Mouse (Mus musculus) MEL (cell line): ENCODE data around the gene Olfr9. TPM values are rescaled to one million over a fixed set of nuclear protein-coding genes. Genes with fewer than 3 reads are reported as not detected.

Experiments
- DNase-seq: peaks from one replicate; pipeline ENCODE4 v3.0.0; 2011; ENCODE audit warnings: low read depth, low spot score
- H3K27ac ChIP-seq: 2 replicates; pipeline ENCODE4 v1.5.1; 2012; ENCODE audit warnings: low read depth, mild to moderate bottlenecking, control low read depth, low read length, moderate library complexity; ENCODE audit not compliant: control insufficient read depth
- H3K27me3 ChIP-seq, 2 experiments: fragments of 150-350 bp in 1 of 2; sonication (generic) in 1 of 2; 2 replicates each; pipeline ENCODE4 v1.6.1; 2012; ENCODE audit warnings: low read length in 2 of 2, mild to moderate bottlenecking in 2 of 2, improper control_type of control experiment in 1 of 2, moderate library complexity in 1 of 2; ENCODE audit not compliant: insufficient read depth in 2 of 2, control insufficient read depth in 1 of 2
- H3K36me3 ChIP-seq, 2 experiments: 2 replicates each; pipeline ENCODE4 v1.6.1; 2012 to 2014; ENCODE audit warnings: low read length in 2 of 2, improper control_type of control experiment in 1 of 2, inconsistent platforms in 1 of 2, mild to moderate bottlenecking in 1 of 2; ENCODE audit not compliant: insufficient read depth in 2 of 2, control insufficient read depth in 1 of 2
- H3K4me1 ChIP-seq, 2 experiments: fragments of 150-350 bp in 1 of 2; sonication (generic) in 1 of 2; 2 replicates each; pipeline ENCODE4 v1.6.1; 2012; ENCODE audit warnings: low read length in 2 of 2, improper control_type of control experiment in 1 of 2, mild to moderate bottlenecking in 1 of 2; ENCODE audit not compliant: insufficient read depth in 2 of 2, control insufficient read depth in 1 of 2
- H3K4me3 ChIP-seq, 2 experiments: fragments of 150-350 bp in 1 of 2; sonication (generic) in 1 of 2; 2 replicates each; pipeline ENCODE4 v1.5.1; 2012; ENCODE audit warnings: low read depth in 2 of 2, low read length in 2 of 2, mild to moderate bottlenecking in 2 of 2, moderate library complexity in 2 of 2, control low read depth in 1 of 2, improper control_type of control experiment in 1 of 2; ENCODE audit not compliant: control insufficient read depth in 1 of 2, insufficient read depth in 1 of 2
- H3K79me2 ChIP-seq: 2 replicates; pipeline ENCODE4 v1.6.1; 2012; ENCODE audit warnings: mild to moderate bottlenecking, low read length, moderate library complexity; ENCODE audit not compliant: control insufficient read depth, poor library complexity, insufficient read depth
- H3K9ac ChIP-seq: 2 replicates; pipeline ENCODE4 v1.6.1; 2012; ENCODE audit warnings: low read depth, mild to moderate bottlenecking, control low read depth, low read length, moderate library complexity; ENCODE audit not compliant: control insufficient read depth, poor library complexity, severe bottlenecking
- H3K9me3 ChIP-seq: fragments of 150-350 bp; sonication (generic); replicated peaks from 2 replicates; pipeline ENCODE4 v1.6.1; 2012; ENCODE audit warnings: mild to moderate bottlenecking, low read length, improper control_type of control experiment, moderate library complexity; ENCODE audit not compliant: insufficient read depth
- BHLHE40 ChIP-seq: IDR thresholded peaks from 2 replicates; pipeline ENCODE4 v1.6.1; 2012; ENCODE audit warnings: low read depth, mild to moderate bottlenecking, inconsistent platforms, low read length, improper control_type of control experiment, borderline replicate concordance
- CHD1 ChIP-seq: IDR thresholded peaks from 2 replicates; pipeline ENCODE4 v1.6.1; 2012; ENCODE audit warnings: low read depth, mild to moderate bottlenecking, inconsistent platforms, low read length, improper control_type of control experiment
- CTCF ChIP-seq, 3 experiments: IDR thresholded peaks in 2 of 3; conservative IDR thresholded peaks in 1 of 3; 2 replicates each; pipeline ENCODE4 v1.5.1; 2011 to 2012; ENCODE audit warnings: low read length in 3 of 3, low read depth in 2 of 3, mild to moderate bottlenecking in 2 of 3, improper control_type of control experiment in 1 of 3, inconsistent platforms in 1 of 3, mixed read lengths in 1 of 3, moderate library complexity in 1 of 3; ENCODE audit not compliant: control insufficient read depth in 1 of 3, insufficient read depth in 1 of 3, poor library complexity in 1 of 3, severe bottlenecking in 1 of 3
- E2F4 ChIP-seq: IDR thresholded peaks from 2 replicates; pipeline ENCODE4 v1.6.1; 2011; ENCODE audit warnings: low read depth, low read length, improper control_type of control experiment, borderline replicate concordance
- GABPA ChIP-seq: IDR thresholded peaks from 2 replicates; pipeline ENCODE4 v1.6.1; 2012; ENCODE audit warnings: low read depth, mild to moderate bottlenecking, inconsistent platforms, low read length, improper control_type of control experiment, moderate library complexity
- GATA1 ChIP-seq: IDR thresholded peaks from 2 replicates; pipeline ENCODE4 v1.6.1; 2011; ENCODE audit warnings: low read depth, low read length, improper control_type of control experiment
- HCFC1 ChIP-seq: IDR thresholded peaks from 2 replicates; pipeline ENCODE4 v1.6.1; 2012; ENCODE audit warnings: low read depth, mild to moderate bottlenecking, inconsistent platforms, low read length, improper control_type of control experiment, moderate library complexity
- KAT2A ChIP-seq: conservative IDR thresholded peaks from 2 replicates; pipeline ENCODE4 v1.6.1; 2012; ENCODE audit warnings: low read depth, low read length, improper control_type of control experiment, inconsistent platforms
- MEF2A ChIP-seq: IDR thresholded peaks from 2 replicates; pipeline ENCODE4 v1.6.1; 2014; ENCODE audit warnings: low read depth, mild to moderate bottlenecking, inconsistent platforms, low read length, improper control_type of control experiment; ENCODE audit not compliant: poor library complexity, insufficient replicate concordance, severe bottlenecking; ENCODE audit errors: extremely low read depth
- MXI1 ChIP-seq: IDR thresholded peaks from 2 replicates; pipeline ENCODE4 v1.6.1; 2011; ENCODE audit warnings: mild to moderate bottlenecking, low read depth, low read length, improper control_type of control experiment
- MYC ChIP-seq: IDR thresholded peaks from 2 replicates; pipeline ENCODE4 v1.6.1; 2011; ENCODE audit warnings: low read depth, mild to moderate bottlenecking, low read length, improper control_type of control experiment, moderate library complexity
- NRF1 ChIP-seq: IDR thresholded peaks from 2 replicates; pipeline ENCODE4 v1.6.1; 2014; ENCODE audit warnings: low read depth, mild to moderate bottlenecking, inconsistent platforms, low read length, improper control_type of control experiment, moderate library complexity; ENCODE audit not compliant: poor library complexity, insufficient read depth, severe bottlenecking
- POLR2A ChIP-seq, 2 experiments: IDR thresholded peaks; 2 replicates each; pipeline ENCODE4 v1.6.1; 2011 to 2012; ENCODE audit warnings: low read length in 2 of 2, mild to moderate bottlenecking in 2 of 2, control low read depth in 1 of 2, improper control_type of control experiment in 1 of 2, low read depth in 1 of 2, moderate library complexity in 1 of 2; ENCODE audit not compliant: control insufficient read depth in 1 of 2, insufficient read depth in 1 of 2, poor library complexity in 1 of 2
- RAD21 ChIP-seq: IDR thresholded peaks from 2 replicates; pipeline ENCODE4 v1.6.1; 2011; ENCODE audit warnings: mild to moderate bottlenecking, low read depth, low read length, improper control_type of control experiment
- RCOR1 ChIP-seq: IDR thresholded peaks from 2 replicates; pipeline ENCODE4 v1.6.1; 2012; ENCODE audit warnings: low read depth, mild to moderate bottlenecking, inconsistent platforms, low read length, improper control_type of control experiment
- SIN3A ChIP-seq: IDR thresholded peaks from 2 replicates; pipeline ENCODE4 v1.6.1; 2012; ENCODE audit warnings: low read length, improper control_type of control experiment, inconsistent platforms
- SMC3 ChIP-seq: IDR thresholded peaks from 2 replicates; pipeline ENCODE4 v1.6.1; 2011; ENCODE audit warnings: low read depth, low read length, improper control_type of control experiment
- USF2 ChIP-seq, 2 experiments: IDR thresholded peaks; 2 replicates each; pipeline ENCODE4 v1.6.1; 2011 to 2012; ENCODE audit warnings: improper control_type of control experiment in 2 of 2, low read length in 2 of 2, borderline replicate concordance in 1 of 2, inconsistent platforms in 1 of 2, low read depth in 1 of 2, mild to moderate bottlenecking in 1 of 2; ENCODE audit not compliant: insufficient read depth in 1 of 2
- ZC3H11A ChIP-seq: IDR thresholded peaks from 2 replicates; pipeline ENCODE4 v1.6.1; 2012; ENCODE audit warnings: low read depth, mild to moderate bottlenecking, inconsistent platforms, low read length, improper control_type of control experiment
- ZKSCAN1 ChIP-seq: IDR thresholded peaks from 2 replicates; pipeline ENCODE4 v1.6.1; 2012; ENCODE audit warnings: low read depth, mild to moderate bottlenecking, inconsistent platforms, low read length, improper control_type of control experiment, moderate library complexity
- ZMIZ1 ChIP-seq: IDR thresholded peaks from 2 replicates; pipeline ENCODE4 v1.6.1; 2012; ENCODE audit warnings: low read depth, mild to moderate bottlenecking, inconsistent platforms, low read length, improper control_type of control experiment, moderate library complexity
- polyA plus RNA-seq, 2 experiments: library from polyadenylated mRNA; stranded (reverse) in 1 of 2; unstranded in 1 of 2; fragments of >175 nt in 1 of 2; fragments of >200 nt in 1 of 2; gene quantifications; 2 replicates each; pipeline versions ENCODE4 v1.2.1 to v1.2.4; 2012; ENCODE audit warnings: low replicate concordance in 2 of 2, low read depth in 1 of 2; ENCODE audit not compliant: insufficient read length in 2 of 2, insufficient read depth in 1 of 2, missing spikeins in 1 of 2
- total RNA-seq: library from RNA; depleted of rRNA; stranded (reverse); fragments of 300-350 nt; gene quantifications from 2 replicates; pipeline ENCODE4 v1.2.3, GENCODE M21; 2012

Gene Olfr9
- total and polyA plus RNA-seq, 3 experiments, result not detected

- no peak for DNase-seq
- no peaks in the 10 kb centered on the region for H3K4me1 ChIP-seq
- no peak overlapping the region for H3K9ac ChIP-seq
- no peaks in the 10 kb centered on the region for H3K79me2 ChIP-seq
- H3K27me3 ChIP-seq, result peaks cover 0 to 2% of the 10 kb centered on the region in 2 experiments; a peak in 1 of 4 replicates
- H3K27ac ChIP-seq, result no peak overlapping the region
- no peaks in the 10 kb centered on the region for H3K36me3 ChIP-seq
- TF ChIP-seq CHD1 (no peak), USF2 (IDR thresholded peaks at IDR 0.05; ENCODE audit: borderline replicate concordance in 1 of 2, insufficient read depth in 1 of 2, low read depth in 1 of 2, low read length in 2 of 2) (no peak), HCFC1 (no peak), ZMIZ1 (no peak), MXI1 (no peak), CTCF (IDR thresholded peaks at IDR 0.05 in 2 of 3, conservative IDR thresholded peaks at IDR 0.05 in 1 of 3; ENCODE audit: control insufficient read depth in 1 of 3, insufficient read depth in 1 of 3, low read depth in 2 of 3, low read length in 3 of 3, poor library complexity in 1 of 3, severe bottlenecking in 1 of 3) (no peak), KAT2A (no peak), MEF2A (no peak), ZC3H11A (no peak), E2F4 (no peak), SMC3 (no peak), MYC (no peak), GATA1 (no peak), ZKSCAN1 (no peak), SIN3A (no peak), POLR2A (IDR thresholded peaks at IDR 0.05; ENCODE audit: control insufficient read depth in 1 of 2, insufficient read depth in 1 of 2, low read depth in 1 of 2, low read length in 2 of 2, poor library complexity in 1 of 2) (no peak), BHLHE40 (no peak), RAD21 (no peak), RCOR1 (no peak)
- TF ChIP-seq, all 39 proteins: peak for 0
- Histone ChIP-seq H3K4me3 (no peak overlapping the region), H3K9me3 (no peaks in the 10 kb centered on the region)
Observed at GRCm38 (mm10) chr10:128996523-128997040, 7.4 kb downstream of the Olfr9 start.

DNA sequence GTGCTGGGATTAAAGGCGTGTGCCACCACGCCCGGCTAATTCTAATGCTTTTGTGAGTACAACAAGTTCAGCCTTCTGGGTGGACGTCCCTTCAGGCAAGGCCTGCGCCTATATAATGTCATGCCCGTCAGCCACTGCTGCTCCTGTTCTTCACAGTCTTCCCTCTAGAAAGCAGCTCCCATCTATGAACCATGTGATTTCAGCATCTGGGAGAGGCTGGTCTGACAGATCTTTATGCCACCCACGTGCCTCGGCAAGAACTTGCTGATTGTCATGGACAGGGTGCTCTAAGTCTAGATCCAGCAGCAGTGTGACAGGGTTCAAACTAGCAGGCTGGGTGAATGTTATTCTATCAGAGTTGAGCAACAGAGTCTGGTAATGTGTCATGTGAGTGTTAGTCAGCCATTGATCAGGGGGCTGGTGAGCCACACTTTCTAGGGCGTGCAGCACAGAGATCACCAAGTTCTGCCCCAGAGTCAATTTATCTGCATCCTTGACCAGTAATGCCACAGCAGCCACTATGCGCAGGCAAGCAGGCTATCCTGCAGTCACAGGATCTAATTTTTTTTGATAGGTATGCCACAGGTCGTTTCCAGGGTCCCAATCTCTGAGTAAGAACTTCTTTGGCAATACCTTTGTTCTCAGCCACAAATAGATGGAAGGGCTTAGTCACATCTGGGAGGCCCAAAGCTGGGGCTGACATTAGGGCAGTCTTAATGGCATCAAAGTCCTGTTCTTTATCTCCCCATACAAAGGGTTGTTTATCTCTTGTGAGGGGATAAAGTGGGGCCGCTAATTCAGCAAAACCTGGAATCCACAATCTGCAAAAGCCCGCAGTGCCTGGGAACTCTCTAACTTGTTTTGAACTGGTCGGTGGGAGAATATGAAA lies 15.0 kb downstream of the Olfr9 start:
- DNase-seq, result no peak
- TF ChIP-seq GABPA, result no peak
- no peak for TF ChIP-seq E2F4
- TF ChIP-seq CHD1, result no peak
- no peak for TF ChIP-seq NRF1
- no peak for TF ChIP-seq HCFC1
- H3K27me3 ChIP-seq, result no peaks in the 10 kb centered on the region
- H3K27ac ChIP-seq, result no peak overlapping the region
- no peaks in the 10 kb centered on the region for H3K79me2 ChIP-seq
- no peak overlapping the region for H3K4me3 ChIP-seq
- no peaks in the 10 kb centered on the region for H3K9me3 ChIP-seq
- no peaks in the 10 kb centered on the region for H3K4me1 ChIP-seq
- H3K9ac ChIP-seq, result no peak overlapping the region
- no peaks in the 10 kb centered on the region for H3K36me3 ChIP-seq
